Mouse (Mus musculus) monocyte, adult 2 months (primary cell): ENCODE data around the gene Ccdc97.

Source experiments
- DNase-seq, 2 experiments: peaks; one replicate each; pipeline ENCODE4 v3.0.0; 2022; ENCODE audit warnings: low spot score in 2 of 2, low read depth in 1 of 2

The Ccdc97 gene

GRCm38 (mm10) chr7:25720760-25721159, 1.9 kb upstream of the Ccdc97 start:
- no peak for DNase-seq

GRCm38 (mm10) chr7:25719761-25720610, 1.1 kb upstream of the Ccdc97 start:
- peak in 1 of 2 experiments; percentile 51 for DNase-seq

- DNase-seq = no peak
These were observed 1.4 kb downstream of the Ccdc97 start for GRCm38 (mm10) chr7:25717478-25717877.

GRCm38 (mm10) chr7:25715731-25716271, 3.1 kb downstream of the Ccdc97 start:
- DNase-seq = no peak

GRCm38 (mm10) chr7:25714581-25714980, 4.3 kb downstream of the Ccdc97 start:
- DNase-seq = no peak

- DNase-seq = no peak
These were observed 6.1 kb downstream of the Ccdc97 start for GRCm38 (mm10) chr7:25712801-25713200.

- DNase-seq = peak in 1 of 2 experiments; percentile 80
These were observed 7.1 kb downstream of the Ccdc97 start for GRCm38 (mm10) chr7:25711731-25712197.

- DNase-seq = no peak
These were observed 7.7 kb downstream of the Ccdc97 start for GRCm38 (mm10) chr7:25711165-25711564.

GRCm38 (mm10) chr7:25710519-25711130, 8.3 kb downstream of the Ccdc97 start:
- DNase-seq = no peak

GRCm38 (mm10) chr7:25709961-25710360, 8.9 kb downstream of the Ccdc97 start:
- DNase-seq = no peak

- peak in 1 of 2 experiments; percentile 81 for DNase-seq
These were observed 11.2 kb downstream of the Ccdc97 start for GRCm38 (mm10) chr7:25707581-25708292.

GRCm38 (mm10) chr7:25706578-25707170, 12.2 kb downstream of the Ccdc97 start:
- peak; percentile 64 to 76 for DNase-seq

GRCm38 (mm10) chr7:25705801-25706251, 13.1 kb downstream of the Ccdc97 start:
- DNase-seq = peak in 1 of 2 experiments; percentile 49

- DNase-seq = no peak
These were observed 14.0 kb downstream of the Ccdc97 start for GRCm38 (mm10) chr7:25704716-25705364.

- DNase-seq = no peak
These were observed 14.9 kb downstream of the Ccdc97 start for GRCm38 (mm10) chr7:25703793-25704494.

- DNase-seq = no peak
These were observed 16.5 kb downstream of the Ccdc97 start for GRCm38 (mm10) chr7:25702350-25702749.

GRCm38 (mm10) chr7:25700732-25701131, 18.2 kb downstream of the Ccdc97 start:
- DNase-seq = no peak

GRCm38 (mm10) chr7:25699851-25700250, 19.0 kb downstream of the Ccdc97 start:
- no peak for DNase-seq

GRCm38 (mm10) chr7:25694104-25694503, 24.8 kb downstream of the Ccdc97 start:
- no peak for DNase-seq

- no peak for DNase-seq
These were observed 28.8 kb downstream of the Ccdc97 start for GRCm38 (mm10) chr7:25690051-25690450.
